Mouse (Mus musculus): ENCODE data around the gene Gpc4. TPM values are rescaled to one million over a fixed set of nuclear protein-coding genes. Genes with fewer than 3 reads are reported as not detected.

The Gpc4 gene
- total and polyA plus RNA-seq, 3 experiments = not detected

DNA sequence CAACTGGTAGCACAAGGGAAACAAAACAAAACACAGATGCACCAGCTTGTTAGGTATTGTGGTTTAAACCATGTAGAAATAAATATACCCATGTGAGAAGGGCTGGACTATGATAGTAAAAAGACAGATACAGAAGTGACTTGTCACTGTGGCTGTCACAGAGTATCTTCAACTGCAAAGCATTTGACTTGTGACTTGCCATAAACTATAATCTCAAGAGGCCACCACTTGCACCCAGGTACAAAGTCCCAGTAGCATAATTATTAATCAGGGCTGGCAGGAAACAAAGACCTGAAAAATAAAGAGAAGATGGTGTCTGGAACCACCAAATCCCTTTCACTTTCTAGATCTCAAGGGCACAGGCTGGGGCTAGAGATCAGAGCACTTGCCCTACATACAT is 19.5 kb downstream of the Gpc4 start:
- Histone ChIP-seq H3K4me1 (ENCODE audit: control insufficient read depth in 1 of 2, insufficient read depth in 2 of 2) (no peaks in the 10 kb centered on the region), H3K4me3 (replicated peaks in 1 of 3; ENCODE audit: low read depth in 2 of 3, low read length in 2 of 3, poor library complexity in 1 of 3) (no peak overlapping the region), H3K27ac (ENCODE audit: insufficient read depth, low read depth) (no peak overlapping the region), H3K27me3 (replicated peaks) (no peaks in the 10 kb centered on the region), H3K9ac (ENCODE audit: insufficient read depth, low read depth) (no peak overlapping the region), H3K36me3 (replicated peaks in 1 of 2; ENCODE audit: control insufficient read depth in 1 of 2, insufficient read depth in 1 of 2, low read length in 1 of 2) (no peaks in the 10 kb centered on the region), H3K9me3 (replicated peaks; ENCODE audit: low read length) (no peaks in the 10 kb centered on the region), H3K79me2 (replicated peaks; ENCODE audit: control insufficient read depth, extremely low read depth, insufficient read depth, poor library complexity, severe bottlenecking) (no peaks in the 10 kb centered on the region), H3K4me2 (ENCODE audit: insufficient read depth, low read depth, poor library complexity, severe bottlenecking) (no peak overlapping the region)
- dilution Hi-C loops (cut with MboI; ENCODE audit: extremely low pct_ligation_motif_present, extremely low pct_unique_long_range_greater_than_20kb, low sequenced_read_pairs) (no loop called here), in situ Hi-C loops (cut with MboI; ENCODE audit: low pct_ligation_motif_present, low pct_unique_long_range_greater_than_20kb, low sequenced_read_pairs) (no loop called here)
- DNase-seq (ENCODE audit: extremely low read depth) = no peak
- TF ChIP-seq EP300 (IDR thresholded peaks at IDR 0.05; ENCODE audit: low read length) (no peak), ZKSCAN1 (IDR thresholded peaks at IDR 0.05; ENCODE audit: borderline replicate concordance, low read depth, low read length) (no peak), CHD1 (IDR thresholded peaks at IDR 0.05; ENCODE audit: low read depth, low read length) (no peak), E2F4 (IDR thresholded peaks at IDR 0.05; ENCODE audit: insufficient replicate concordance, low read depth, low read length) (no peak), IRF4 (IDR thresholded peaks at IDR 0.05; ENCODE audit: low read depth, low read length) (no peak)

DNA sequence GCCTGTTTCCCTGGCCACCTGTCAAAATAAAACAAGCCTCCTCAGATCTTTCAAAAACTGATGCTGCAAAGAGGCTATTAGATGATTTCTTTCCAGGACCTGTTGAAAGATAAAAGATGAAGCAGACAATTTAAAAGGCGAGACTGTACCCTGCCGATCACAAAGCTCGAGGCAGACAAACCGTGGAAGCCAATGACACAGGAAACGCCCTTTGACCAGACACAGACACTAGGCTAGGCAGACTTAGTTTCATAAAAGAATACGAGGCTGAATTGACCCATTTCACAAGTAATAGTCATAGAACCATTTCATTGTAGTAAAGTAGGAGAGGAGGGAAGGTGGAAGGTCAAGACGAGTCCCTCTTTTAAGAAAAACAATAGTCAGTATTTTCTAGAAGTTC is 20.6 kb downstream of the Gpc4 start:
- DNase-seq (ENCODE audit: extremely low read depth) = no peak
- Histone ChIP-seq H3K36me3 (replicated peaks in 1 of 2; ENCODE audit: control insufficient read depth in 1 of 2, insufficient read depth in 1 of 2, low read length in 1 of 2) (no peaks in the 10 kb centered on the region), H3K79me2 (replicated peaks; ENCODE audit: control insufficient read depth, extremely low read depth, insufficient read depth, poor library complexity, severe bottlenecking) (no peaks in the 10 kb centered on the region), H3K4me3 (replicated peaks in 1 of 3; ENCODE audit: low read depth in 2 of 3, low read length in 2 of 3, poor library complexity in 1 of 3) (no peak overlapping the region), H3K9me3 (replicated peaks; ENCODE audit: low read length) (no peaks in the 10 kb centered on the region), H3K9ac (ENCODE audit: insufficient read depth, low read depth) (no peak overlapping the region), H3K4me2 (ENCODE audit: insufficient read depth, low read depth, poor library complexity, severe bottlenecking) (no peak overlapping the region), H3K27me3 (replicated peaks) (no peaks in the 10 kb centered on the region), H3K27ac (ENCODE audit: insufficient read depth, low read depth) (no peak overlapping the region), H3K4me1 (ENCODE audit: control insufficient read depth in 1 of 2, insufficient read depth in 2 of 2) (no peaks in the 10 kb centered on the region)
- dilution Hi-C loops (cut with MboI; ENCODE audit: extremely low pct_ligation_motif_present, extremely low pct_unique_long_range_greater_than_20kb, low sequenced_read_pairs) = no loop called here
- in situ Hi-C loops (cut with MboI; ENCODE audit: low pct_ligation_motif_present, low pct_unique_long_range_greater_than_20kb, low sequenced_read_pairs) = no loop called here
- TF ChIP-seq ZNF384 (IDR thresholded peaks at IDR 0.05; ENCODE audit: low read depth, low read length) (no peak), TBP (conservative IDR thresholded peaks at IDR 0.05; ENCODE audit: low read depth, low read length) (no peak), CHD2 (IDR thresholded peaks at IDR 0.05; ENCODE audit: low read length) (no peak), RAD21 (IDR thresholded peaks at IDR 0.05; ENCODE audit: low read depth, low read length) (no peak), MYC (IDR thresholded peaks at IDR 0.05; ENCODE audit: low read depth, low read length) (no peak)

DNA sequence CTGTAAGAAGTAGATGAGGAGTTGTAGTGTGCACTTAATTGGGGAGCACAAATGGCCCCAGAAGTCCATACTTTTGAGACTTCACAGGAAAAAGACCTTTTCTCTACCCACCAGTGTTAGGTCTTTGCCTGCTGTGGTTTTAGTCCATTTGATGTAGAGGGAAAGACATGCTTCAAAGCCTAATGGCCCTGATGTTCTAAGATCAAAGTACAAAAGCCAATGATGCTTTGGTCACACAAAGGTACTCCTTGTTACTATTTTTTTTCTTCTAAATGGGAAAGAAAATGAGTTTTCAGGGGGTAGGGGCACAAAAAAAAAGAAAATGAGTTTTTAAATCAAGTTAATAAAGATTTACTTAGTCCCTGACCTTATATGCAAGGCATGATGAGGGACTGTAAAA is 24.7 kb downstream of the Gpc4 start:
- DNase-seq (ENCODE audit: extremely low read depth) = no peak
- H3K9ac ChIP-seq (ENCODE audit: insufficient read depth, low read depth) = no peak overlapping the region
- no peak overlapping the region for H3K4me3 ChIP-seq (replicated peaks in 1 of 3; ENCODE audit: low read depth in 2 of 3, low read length in 2 of 3, poor library complexity in 1 of 3)
- H3K27ac ChIP-seq (ENCODE audit: insufficient read depth, low read depth) = no peak overlapping the region
- TF ChIP-seq MEF2A (IDR thresholded peaks at IDR 0.05; ENCODE audit: borderline replicate concordance, low read depth, low read length) (no peak), USF1 (IDR thresholded peaks at IDR 0.05; ENCODE audit: low read depth, low read length) (no peak), CTCF (conservative IDR thresholded peaks at IDR 0.05 in 1 of 2, IDR thresholded peaks at IDR 0.05 in 1 of 2; ENCODE audit: low read depth in 2 of 2, low read length in 2 of 2) (no peak), MYC (IDR thresholded peaks at IDR 0.05; ENCODE audit: low read depth, low read length) (no peak), RCOR1 (conservative IDR thresholded peaks at IDR 0.05; ENCODE audit: low read depth, low read length) (no peak), PAX5 (IDR thresholded peaks at IDR 0.05; ENCODE audit: low read length) (no peak), SIN3A (IDR thresholded peaks at IDR 0.05; ENCODE audit: low read length) (no peak), MXI1 (IDR thresholded peaks at IDR 0.05; ENCODE audit: low read depth, low read length) (no peak), IRF4 (IDR thresholded peaks at IDR 0.05; ENCODE audit: low read depth, low read length) (no peak), KAT2A (IDR thresholded peaks at IDR 0.05; ENCODE audit: insufficient replicate concordance, low read length) (no peak), ZNF384 (IDR thresholded peaks at IDR 0.05; ENCODE audit: low read depth, low read length) (no peak), CHD1 (IDR thresholded peaks at IDR 0.05; ENCODE audit: low read depth, low read length) (no peak), UBTF (IDR thresholded peaks at IDR 0.05; ENCODE audit: low read depth, low read length) (no peak)
- no peaks in the 10 kb centered on the region for H3K27me3 ChIP-seq (replicated peaks)
- no peaks in the 10 kb centered on the region for H3K36me3 ChIP-seq (replicated peaks in 1 of 2; ENCODE audit: control insufficient read depth in 1 of 2, insufficient read depth in 1 of 2, low read length in 1 of 2)
- H3K4me2 ChIP-seq (ENCODE audit: insufficient read depth, low read depth, poor library complexity, severe bottlenecking) = no peak overlapping the region
- dilution Hi-C loops (cut with MboI; ENCODE audit: extremely low pct_ligation_motif_present, extremely low pct_unique_long_range_greater_than_20kb, low sequenced_read_pairs) (no loop called here), in situ Hi-C loops (cut with MboI; ENCODE audit: low pct_ligation_motif_present, low pct_unique_long_range_greater_than_20kb, low sequenced_read_pairs) (no loop called here)
- H3K9me3 ChIP-seq (replicated peaks; ENCODE audit: low read length) = no peaks in the 10 kb centered on the region
- no peaks in the 10 kb centered on the region for H3K4me1 ChIP-seq (ENCODE audit: control insufficient read depth in 1 of 2, insufficient read depth in 2 of 2)
- no peaks in the 10 kb centered on the region for H3K79me2 ChIP-seq (replicated peaks; ENCODE audit: control insufficient read depth, extremely low read depth, insufficient read depth, poor library complexity, severe bottlenecking)
